Mouse (Mus musculus) G1E (cell line): ENCODE measurements around the gene Rsl1. TPM values are rescaled to one million over a fixed set of nuclear protein-coding genes. Genes with fewer than 3 reads are reported as not detected.
"Not testable (repeated sequence)": the region's sequence is repeated elsewhere in the genome, so short reads cannot be mapped to it uniquely, and the experiment has no call there.

ENCODE experiments used
- ATAC-seq: 2 replicates; pipeline ENCODE4 v1.8.0; 2016; ENCODE audit warnings: mild to moderate bottlenecking; ENCODE audit not compliant: insufficient number of reproducible peaks, poor library complexity, low FRiP score, severe bottlenecking; ENCODE audit errors: extremely low read depth
- DNase-seq: peaks from one replicate; pipeline ENCODE4 v3.0.0; 2012; ENCODE audit warnings: low spot score
- H3K27me3 ChIP-seq: 2 replicates; pipeline ENCODE4 v1.6.1; 2012; ENCODE audit warnings: mild to moderate bottlenecking, low read length, inconsistent platforms; ENCODE audit not compliant: insufficient read depth
- H3K36me3 ChIP-seq: replicated peaks from 2 replicates; pipeline ENCODE3; 2012; ENCODE audit warnings: mild to moderate bottlenecking, inconsistent platforms
- H3K4me1 ChIP-seq: 2 replicates; pipeline ENCODE4 v1.6.1; 2012; ENCODE audit warnings: low read depth, low read length, inconsistent platforms, mixed read lengths; ENCODE audit not compliant: insufficient read depth
- H3K4me3 ChIP-seq: 2 replicates; pipeline ENCODE4 v1.5.1; 2012; ENCODE audit warnings: low read depth, mild to moderate bottlenecking, inconsistent platforms, low read length, moderate library complexity, mixed read lengths
- H3K9me3 ChIP-seq: replicated peaks from 2 replicates; pipeline ENCODE4 v1.6.1; 2012; ENCODE audit warnings: inconsistent platforms
- CTCF ChIP-seq: IDR thresholded peaks from 2 replicates; pipeline ENCODE4 v1.5.1; 2012; ENCODE audit warnings: low read depth, low read length, inconsistent platforms, mixed read lengths
- GATA1 ChIP-seq: IDR thresholded peaks from 2 replicates; pipeline ENCODE4 v1.6.1; 2012; ENCODE audit warnings: borderline replicate concordance, low read length, inconsistent platforms, mixed read lengths
- GATA2 ChIP-seq: IDR thresholded peaks from 2 replicates; pipeline ENCODE4 v1.6.1; 2012; ENCODE audit warnings: low read depth, low read length, inconsistent platforms, borderline replicate concordance
- POLR2AphosphoS5 ChIP-seq: IDR thresholded peaks from 2 replicates; pipeline ENCODE4 v1.6.1; 2012; ENCODE audit warnings: low read depth, low read length, inconsistent platforms; ENCODE audit not compliant: insufficient replicate concordance
- TAL1 ChIP-seq: conservative IDR thresholded peaks from 2 replicates; pipeline ENCODE4 v1.6.1; 2012; ENCODE audit warnings: low read depth, low read length, inconsistent platforms, mixed read lengths
- polyA plus RNA-seq: library from polyadenylated mRNA; stranded (reverse); fragments of >175 nt; gene quantifications from 2 replicates; pipeline ENCODE4 v1.2.3, GENCODE M21; 2012
- total RNA-seq, 2 experiments: library from RNA; stranded (forward) in 1 of 2; stranded (reverse) in 1 of 2; fragments of 200-1000 nt in 1 of 2; fragments of >200 nt in 1 of 2; fragmentation: Nextera tagmentation in 1 of 2; gene quantifications; 2 replicates each; pipeline ENCODE4 v1.2.3; 2014 to 2017

The Rsl1 gene
- 16.3 and 16.4 TPM in 2 replicates for total RNA-seq (2014; fragmentation: Nextera tagmentation)
- 10.2 and 10.8 TPM in 2 replicates for total RNA-seq (2017)
- 0.25 and 0.29 TPM in 2 replicates for polyA plus RNA-seq

DNA sequence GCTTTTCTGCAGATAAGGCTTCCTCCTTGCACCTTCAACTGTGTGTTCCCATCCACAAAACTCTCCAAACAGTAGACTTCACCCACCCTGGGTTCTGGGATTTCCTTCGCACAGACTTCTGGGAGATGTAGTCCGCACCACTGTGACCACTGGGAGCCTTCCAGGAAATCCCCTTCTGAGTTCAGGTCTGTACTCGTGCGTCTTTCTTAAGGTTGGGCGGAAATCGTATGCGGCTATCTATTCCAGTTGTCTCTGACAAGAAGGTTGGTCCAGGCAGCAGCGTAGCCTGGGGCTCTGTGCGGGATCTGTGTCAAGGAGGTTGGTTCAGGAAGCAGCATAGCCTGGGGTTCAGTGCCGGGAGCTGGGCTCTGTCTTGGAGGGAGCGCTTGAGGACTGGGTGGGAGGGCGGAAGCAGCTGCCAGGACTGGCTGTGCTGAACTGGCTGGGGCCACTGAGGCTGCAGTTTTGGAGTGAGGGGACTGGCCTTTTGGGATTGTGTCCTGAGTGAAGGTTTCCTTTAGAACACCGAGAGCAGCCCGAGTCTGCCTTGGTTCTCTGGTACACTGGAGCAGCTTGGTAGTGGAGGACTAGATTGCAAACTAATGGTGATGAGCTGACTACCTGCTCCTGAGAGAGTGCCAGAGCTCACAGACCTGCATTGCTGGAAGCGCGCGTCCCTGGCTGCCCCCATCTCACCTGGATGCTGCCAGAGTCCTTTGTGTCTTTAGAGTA is at the start of gene Rsl1:
Rsl1 (plus strand) TSS at position 192 of the 732 bp plus-strand sequence.
- not testable (repeated sequence) for H3K9me3 ChIP-seq, H3K27me3 ChIP-seq, H3K4me1 ChIP-seq, H3K36me3 ChIP-seq
- DNase-seq, result peak; percentile 13
- ATAC-seq, result peak; percentile 97
- peak within 1 kb of the TSS; percentile 70 for H3K4me3 ChIP-seq

DNA sequence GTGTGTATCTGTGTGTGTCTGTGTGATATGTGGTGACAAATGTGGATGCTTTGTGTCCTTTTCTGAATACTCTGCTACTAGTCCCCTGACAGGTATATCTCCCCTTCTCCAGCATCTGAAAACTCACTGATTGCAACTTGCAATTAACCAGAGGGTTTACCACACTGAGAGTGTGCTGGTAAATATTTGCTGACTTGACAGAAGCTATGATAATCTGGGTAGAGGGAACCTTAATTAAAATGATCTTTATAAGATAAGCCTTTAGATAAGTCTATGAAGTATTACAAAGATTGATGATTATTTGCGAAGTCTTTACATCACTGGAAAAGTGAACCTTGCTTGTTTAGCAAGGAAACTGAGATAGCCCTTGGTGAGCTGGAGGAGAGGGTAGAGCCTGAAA is 48.5 kb upstream of the Rsl1 start:
- TF ChIP-seq CTCF (no peak), GATA2 (no peak), POLR2AphosphoS5 (no peak), GATA1 (no peak), TAL1 (no peak)
- Histone ChIP-seq H3K27me3 (no peaks in the 10 kb centered on the region), H3K36me3 (no peaks in the 10 kb centered on the region), H3K4me1 (peaks cover 2% of the 10 kb centered on the region; the same call in 1 of the 2 replicates), H3K9me3 (no peaks in the 10 kb centered on the region), H3K4me3 (no peak overlapping the region)
- DNase-seq, result no peak
- ATAC-seq, result no peak

DNA sequence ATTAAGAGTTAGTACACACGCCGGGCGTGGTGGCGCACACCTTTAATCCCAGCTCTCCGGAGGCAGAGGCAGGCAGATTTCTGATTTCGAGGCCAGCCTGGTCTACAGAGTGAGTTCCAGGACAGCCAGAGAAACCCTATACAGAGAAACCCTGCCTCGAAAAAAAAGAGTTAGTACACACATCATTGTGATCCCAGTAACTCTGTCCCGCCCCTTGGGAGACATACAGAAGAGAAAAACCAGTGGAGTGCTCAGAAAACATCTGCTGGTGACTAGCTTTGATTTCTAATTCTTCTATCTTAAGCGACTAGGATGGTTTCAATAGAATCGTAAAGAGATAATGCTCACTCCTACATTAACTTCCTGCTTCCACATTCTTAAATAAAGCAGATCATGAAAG is 45.5 kb upstream of the Rsl1 start:
- H3K4me3 ChIP-seq, result not testable (repeated sequence)

DNA sequence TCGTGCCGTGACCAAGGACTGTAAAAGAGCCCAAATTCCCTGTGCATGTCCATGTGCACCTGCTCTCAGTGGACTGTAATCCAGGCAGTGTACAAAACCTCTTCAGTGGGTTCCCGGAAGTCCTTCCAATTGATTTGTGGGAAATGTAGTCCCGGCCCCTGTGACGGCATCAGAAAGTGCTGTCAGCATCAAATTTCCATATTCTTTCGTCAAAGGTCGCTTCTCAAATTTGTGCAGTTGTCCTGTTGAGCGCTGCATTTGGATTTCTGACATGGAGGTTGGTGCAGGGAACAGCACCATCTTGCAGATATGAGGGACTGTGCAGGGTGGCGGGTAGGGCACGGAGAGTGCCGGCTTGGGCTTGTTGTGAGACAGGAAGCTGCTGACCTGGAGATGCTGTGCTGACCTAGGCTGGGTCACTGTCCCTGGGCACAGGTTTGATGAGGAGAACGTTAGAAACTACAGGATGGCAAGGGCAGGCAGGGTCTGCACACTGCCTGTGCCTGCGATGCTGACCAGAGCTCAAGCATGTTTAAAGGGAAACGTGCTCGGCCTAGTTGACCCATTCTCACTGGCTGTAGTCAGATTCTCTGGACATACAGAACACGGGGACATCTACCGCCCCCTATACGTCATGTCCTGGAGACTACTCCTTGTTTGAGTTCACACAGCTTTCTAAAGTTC is 44.8 kb upstream of the Rsl1 start:
- H3K27me3 ChIP-seq, result no peaks in the 10 kb centered on the region
- DNase-seq, result peak; percentile 11
- H3K36me3 ChIP-seq, result no peaks in the 10 kb centered on the region
- peaks cover 2% of the 10 kb centered on the region; the same call in 1 of the 2 replicates for H3K4me1 ChIP-seq
- H3K4me3 ChIP-seq, result peak overlapping the region; percentile 75
- no peaks in the 10 kb centered on the region for H3K9me3 ChIP-seq
- peak; percentile 94 for ATAC-seq
- TF ChIP-seq GATA2, result no peak
- TF ChIP-seq GATA1, result no peak
- TF ChIP-seq POLR2AphosphoS5, result no peak
- TF ChIP-seq CTCF, result no peak
- TF ChIP-seq TAL1, result no peak

More for the DNA sequence above, 45.5 kb upstream of the Rsl1 start:
- not testable (repeated sequence) for H3K9me3 ChIP-seq, DNase-seq, H3K36me3 ChIP-seq, H3K4me1 ChIP-seq, H3K27me3 ChIP-seq, ATAC-seq

DNA sequence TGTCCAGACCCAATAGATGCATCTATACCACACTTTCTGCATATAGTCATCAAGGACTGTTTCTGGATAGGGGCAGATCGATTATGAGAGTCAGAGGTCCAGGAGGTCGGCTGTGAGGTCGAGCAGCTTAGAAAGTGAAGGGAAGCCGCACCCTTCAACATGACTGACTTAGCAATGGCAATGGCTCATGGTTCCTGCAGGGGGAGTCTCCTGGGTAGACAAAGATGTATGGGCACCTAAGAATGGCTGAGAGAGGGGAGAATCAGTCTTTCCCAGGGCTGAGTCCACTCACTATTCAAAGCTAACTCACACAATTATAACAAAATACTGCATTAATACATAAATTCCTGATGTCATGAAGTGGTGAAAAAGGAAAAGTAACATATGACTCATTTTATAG is 6.9 kb upstream of the Rsl1 start:
- not testable (repeated sequence) for H3K36me3 ChIP-seq, H3K4me3 ChIP-seq, H3K4me1 ChIP-seq, H3K9me3 ChIP-seq, DNase-seq, H3K27me3 ChIP-seq, ATAC-seq

DNA sequence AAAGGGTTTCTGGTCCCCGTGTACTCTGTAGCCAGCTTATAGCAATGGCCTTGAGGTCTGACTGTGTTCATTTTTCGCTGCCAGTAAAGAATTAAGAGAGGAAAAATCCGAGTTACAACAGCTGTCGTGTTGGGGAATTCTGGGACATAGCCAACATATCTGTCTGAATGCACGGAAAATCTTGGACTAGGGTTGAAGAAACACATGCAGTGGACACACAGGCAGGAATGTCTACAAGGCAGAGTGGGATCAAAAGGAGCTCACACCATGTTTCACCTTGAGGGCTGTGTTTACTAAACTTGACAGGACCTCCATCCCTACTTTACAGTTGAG is 707 bp downstream of the Rsl1 start:
- Histone ChIP-seq H3K4me3 (peak overlapping the region; percentile 70), H3K36me3 (peaks cover 3% of the 10 kb centered on the region), H3K27me3 (no peaks in the 10 kb centered on the region), H3K9me3 (no peaks in the 10 kb centered on the region), H3K4me1 (peaks cover 3% of the 10 kb centered on the region)
- no peak for ATAC-seq
- TF ChIP-seq GATA1 (no peak), GATA2 (no peak), POLR2AphosphoS5 (no peak), CTCF (no peak), TAL1 (no peak)
- no peak for DNase-seq

DNA sequence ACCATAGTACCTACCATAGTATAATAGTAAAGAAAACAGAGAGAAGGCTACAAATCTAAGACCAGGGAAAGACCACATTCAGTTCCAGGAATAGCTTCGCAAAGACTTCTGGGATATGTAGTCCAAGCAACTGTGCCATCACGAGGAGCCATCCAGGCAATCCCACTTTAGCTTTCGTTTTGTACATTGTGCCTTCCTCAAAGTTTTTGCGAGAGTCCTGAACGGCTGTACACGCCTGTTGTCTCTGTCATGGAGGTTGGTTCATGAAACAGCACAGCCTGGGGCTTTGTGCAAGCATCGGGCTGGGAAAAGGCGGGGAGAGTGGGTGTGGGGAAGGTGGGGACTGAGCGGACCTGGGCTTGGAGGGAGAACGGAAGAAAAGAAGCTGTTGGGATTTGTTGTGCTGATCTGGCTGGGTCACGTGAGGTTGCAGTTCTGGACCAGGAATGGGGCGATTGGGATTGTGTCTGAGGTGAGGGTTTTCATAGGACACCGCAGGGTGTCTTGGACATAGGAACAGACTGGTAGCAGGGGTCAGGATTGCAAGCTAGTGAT is 21.4 kb downstream of the Rsl1 start, which contains the start of gene Zfp455:
Zfp455 (plus strand) TSS at position 167 of the 555 bp plus-strand sequence.
- no peaks in the 10 kb centered on the region for H3K36me3 ChIP-seq
- H3K4me3 ChIP-seq, result peak within 1 kb of the TSS; percentile 68
- ATAC-seq (peak; percentile 82), DNase-seq (peak; percentile 9)
- TF ChIP-seq GATA2, result no peak
- no peaks in the 10 kb centered on the region for H3K27me3 ChIP-seq
- H3K4me1 ChIP-seq, result peaks cover 10% of the 10 kb centered on the region; the same call in 1 of the 2 replicates
- no peaks in the 10 kb centered on the region for H3K9me3 ChIP-seq
